Mouse (Mus musculus): ENCODE measurements around the gene Cog4. TPM values are rescaled to one million over a fixed set of nuclear protein-coding genes. Genes with fewer than 3 reads are reported as not detected.
"Not testable (repeated sequence)": the region's sequence is repeated elsewhere in the genome, so short reads cannot be mapped to it uniquely, and the experiment has no call there.

Cog4 gene
- polyA plus RNA-seq, 1 experiment from 2014 or later, result 49.3 TPM

GRCm38 (mm10) chr8:110828511-110828910 is 17.9 kb upstream of the Cog4 start:
- no peak for DNase-seq (ENCODE audit: low spot score)

- no peak for DNase-seq (ENCODE audit: low spot score)
Measured at GRCm38 (mm10) chr8:110831956-110832355, 14.4 kb upstream of the Cog4 start.

GRCm38 (mm10) chr8:110842012-110842574 is 4.3 kb upstream of the Cog4 start:
- DNase-seq (ENCODE audit: low spot score), result no peak

GRCm38 (mm10) chr8:110843207-110843606 is 3.2 kb upstream of the Cog4 start:
- DNase-seq (ENCODE audit: low spot score), result no peak

- no peak for DNase-seq (ENCODE audit: low spot score)
Measured at GRCm38 (mm10) chr8:110844941-110845340, 1.5 kb upstream of the Cog4 start.

GRCm38 (mm10) chr8:110845821-110846404 is 487 bp upstream of the Cog4 start:
- DNase-seq (ENCODE audit: low spot score), result peak; percentile 30

- DNase-seq (ENCODE audit: low spot score), result no peak
Measured at GRCm38 (mm10) chr8:110847171-110847549, 760 bp downstream of the Cog4 start.

- DNase-seq (ENCODE audit: low spot score), result peak; percentile 2
Measured at GRCm38 (mm10) chr8:110847645-110848495, 1.5 kb downstream of the Cog4 start.

GRCm38 (mm10) chr8:110851186-110851585 is 4.8 kb downstream of the Cog4 start:
- DNase-seq (ENCODE audit: low spot score), result no peak

GRCm38 (mm10) chr8:110856073-110856472 is 9.7 kb downstream of the Cog4 start:
- DNase-seq (ENCODE audit: low spot score), result not testable (repeated sequence)

GRCm38 (mm10) chr8:110856760-110857461 is 10.5 kb downstream of the Cog4 start:
- peak; percentile 15 for DNase-seq (ENCODE audit: low spot score)

- DNase-seq (ENCODE audit: low spot score), result peak; percentile 33
Measured at GRCm38 (mm10) chr8:110859651-110860501, 13.5 kb downstream of the Cog4 start.

GRCm38 (mm10) chr8:110861347-110862025 is 15.1 kb downstream of the Cog4 start:
- DNase-seq (ENCODE audit: low spot score), result not testable (repeated sequence)

GRCm38 (mm10) chr8:110870501-110870900 is 24.1 kb downstream of the Cog4 start:
- DNase-seq (ENCODE audit: low spot score), result no peak

- DNase-seq (ENCODE audit: low spot score), result no peak
Measured at GRCm38 (mm10) chr8:110877862-110878261, 31.5 kb downstream of the Cog4 start.

GRCm38 (mm10) chr8:110881741-110882310 is 35.4 kb downstream of the Cog4 start:
- DNase-seq (ENCODE audit: low spot score), result no peak

GRCm38 (mm10) chr8:110883824-110884223 is 37.4 kb downstream of the Cog4 start:
- DNase-seq (ENCODE audit: low spot score), result no peak

GRCm38 (mm10) chr8:110886634-110887033 is 40.2 kb downstream of the Cog4 start:
- DNase-seq (ENCODE audit: low spot score), result no peak

- no peak for DNase-seq (ENCODE audit: low spot score)
Measured at GRCm38 (mm10) chr8:110887551-110887950, 41.2 kb downstream of the Cog4 start.

- DNase-seq (ENCODE audit: low spot score), result no peak
Measured at GRCm38 (mm10) chr8:110888441-110888840, 42.0 kb downstream of the Cog4 start.

All from thymus, postnatal 0 days (tissue).